Mouse (Mus musculus) liver, embryonic 14.5 days (tissue): ENCODE results near the gene Chaf1b. TPM values are rescaled to one million over a fixed set of nuclear protein-coding genes. Genes with fewer than 3 reads are reported as not detected.

Source experiments
- ATAC-seq: fragments of 200-750 bp; cut with Nextera tagmentation; 2 replicates; pipeline ENCODE4 v1.8.0; 2017; ENCODE audit warnings: moderate number of reproducible peaks, mild to moderate bottlenecking, moderate library complexity; ENCODE audit not compliant: insufficient read depth
- DNase-seq, 3 experiments: peaks; one replicate each; pipeline ENCODE4 v3.0.0-alpha.2; 2012 to 2013; ENCODE audit warnings: low read depth in 3 of 3, low spot score in 3 of 3
- H3K27ac ChIP-seq: fragments of 300-500 bp; sonication (generic); 2 replicates; pipeline ENCODE4 v1.5.1; 2014; ENCODE audit warnings: moderate library complexity, mild to moderate bottlenecking, control low read depth, inconsistent platforms
- H3K27me3 ChIP-seq: fragments of 300-500 bp; sonication (generic); 2 replicates; pipeline ENCODE4 v1.6.1; 2014; ENCODE audit warnings: mild to moderate bottlenecking, low read length, moderate library complexity; ENCODE audit not compliant: control insufficient read depth, insufficient read depth
- H3K36me3 ChIP-seq: fragments of 300-500 bp; sonication (generic); replicated peaks from 2 replicates; pipeline ENCODE4 v1.6.1; 2014; ENCODE audit warnings: low read depth; ENCODE audit not compliant: control insufficient read depth, insufficient read depth
- H3K4me1 ChIP-seq, 2 experiments: fragments of 200-500 bp in 1 of 2; fragments of 300-500 bp in 1 of 2; sonication (generic) in 1 of 2; replicated peaks; 2 replicates each; pipeline ENCODE4 v1.6.1; 2012 to 2014; ENCODE audit warnings: antibody characterized with exemption in 1 of 2, inconsistent platforms in 1 of 2, low read length in 1 of 2; ENCODE audit not compliant: control insufficient read depth in 2 of 2, insufficient read depth in 2 of 2
- H3K4me2 ChIP-seq: fragments of 300-500 bp; sonication (generic); 2 replicates; pipeline ENCODE4 v1.6.1; 2014; ENCODE audit warnings: low read depth, mild to moderate bottlenecking, control low read depth, moderate library complexity
- H3K4me3 ChIP-seq, 2 experiments: fragments of 200-500 bp in 1 of 2; fragments of 300-500 bp in 1 of 2; sonication (generic) in 1 of 2; 2 replicates each; pipeline ENCODE4 v1.5.1; 2012 to 2014; ENCODE audit warnings: low read depth in 2 of 2, low read length in 2 of 2, mild to moderate bottlenecking in 2 of 2, control low read depth in 1 of 2, inconsistent platforms in 1 of 2, moderate library complexity in 1 of 2; ENCODE audit not compliant: insufficient read depth in 1 of 2
- H3K9ac ChIP-seq: fragments of 300-500 bp; sonication (generic); replicated peaks from 2 replicates; pipeline ENCODE4 v1.6.1; 2014; ENCODE audit warnings: mild to moderate bottlenecking, control low read depth, moderate library complexity
- H3K9me3 ChIP-seq: fragments of 300-500 bp; sonication (generic); 2 replicates; pipeline ENCODE4 v1.6.1; 2016; ENCODE audit warnings: low read length, mixed read lengths; ENCODE audit not compliant: control insufficient read depth
- CTCF ChIP-seq: IDR thresholded peaks from 2 replicates; pipeline ENCODE4 v1.5.1; 2016; ENCODE audit warnings: antibody characterized with exemption, low read depth, control low read depth
- EP300 ChIP-seq: IDR thresholded peaks from 2 replicates; pipeline ENCODE4 v1.6.1; 2016; ENCODE audit warnings: antibody characterized with exemption, low read depth
- WGBS: fragments of 180-500 bp; shearing (Covaris S2); extraction: QIAGEN DNeasy Blood & Tissue Kit; methylation state at CpG from one replicate; pipeline ENCODE4 v1.1.7; 2014; ENCODE audit not compliant: insufficient replicate concordance; 5-methylcytosine and 5-hydroxymethylcytosine counted together
- polyA plus RNA-seq, 2 experiments: library from polyadenylated mRNA; depleted of rRNA in 1 of 2; stranded (reverse) in 1 of 2; unstranded in 1 of 2; fragments of >200 nt; fragmentation: Nextera tagmentation in 1 of 2; extraction: Ambion mirVana in 1 of 2; gene quantifications; 2 replicates each; pipeline versions ENCODE4 v1.2.1 to v1.2.3; 2012 to 2014

The Chaf1b gene
- polyA plus RNA-seq, 2 experiments = 24.3 to 55.0 TPM

- DNase-seq (no peak), ATAC-seq (no peak)
- H3K4me1 ChIP-seq = peaks cover 0 to 5% of the 10 kb centered on the region in 2 experiments; a peak in 1 of 4 replicates
- H3K4me2 ChIP-seq = no peak overlapping the region
- WGBS = 56% methylated on average over 3 of the region's 3 CpGs
- no peak for TF ChIP-seq EP300
- TF ChIP-seq CTCF = no peak
- H3K9ac ChIP-seq = no peak overlapping the region
- H3K27me3 ChIP-seq = no peaks in the 10 kb centered on the region
- H3K36me3 ChIP-seq = no peaks in the 10 kb centered on the region
- H3K4me3 ChIP-seq = no peak overlapping the region
- H3K27ac ChIP-seq = no peak overlapping the region
- no peaks in the 10 kb centered on the region for H3K9me3 ChIP-seq
Measured at GRCm38 (mm10) chr16:93912808-93913207, 29.1 kb downstream of the Chaf1b start.

- Histone ChIP-seq H3K4me2 (no peak overlapping the region), H3K4me1 (peaks cover 0 to 7% of the 10 kb centered on the region in 2 experiments; a peak in 2 of 4 replicates), H3K9ac (no peak overlapping the region), H3K27me3 (no peaks in the 10 kb centered on the region), H3K27ac (no peak overlapping the region; the same call in 1 of the 2 replicates), H3K36me3 (no peaks in the 10 kb centered on the region), H3K4me3 (no peak overlapping the region), H3K9me3 (no peaks in the 10 kb centered on the region)
- ATAC-seq = no peak
- peak in 1 of 3 experiments; percentile 31 for DNase-seq
- 57% methylated on average over 10 of the region's 10 CpGs for whole genome bisulfite sequencing
- TF ChIP-seq EP300 = no peak
Measured at GRCm38 (mm10) chr16:93913881-93914576, 30.3 kb downstream of the Chaf1b start.

GRCm38 (mm10) chr16:93915338-93915849, 31.7 kb downstream of the Chaf1b start:
- TF ChIP-seq EP300 = no peak
- peak; percentile 53 for TF ChIP-seq CTCF
- Histone ChIP-seq H3K27me3 (no peaks in the 10 kb centered on the region), H3K36me3 (no peaks in the 10 kb centered on the region), H3K9ac (no peak overlapping the region), H3K27ac (no peak overlapping the region), H3K4me2 (no peak overlapping the region), H3K4me3 (no peak overlapping the region), H3K9me3 (no peaks in the 10 kb centered on the region), H3K4me1 (peaks cover 0 to 7% of the 10 kb centered on the region in 2 experiments; a peak in 2 of 4 replicates)
- WGBS = 28% methylated on average over 9 of the region's 10 CpGs
- ATAC-seq (no peak), DNase-seq (no peak)

- no peaks in the 10 kb centered on the region for H3K27me3 ChIP-seq
- no peak overlapping the region for H3K27ac ChIP-seq
- DNase-seq = peak; percentile 65 to 74 (median 73)
- TF ChIP-seq CTCF (peak; percentile 88), EP300 (no peak)
- H3K4me1 ChIP-seq = peaks cover 0 to 3% of the 10 kb centered on the region in 2 experiments; a peak in 1 of 4 replicates
- no peak overlapping the region for H3K4me2 ChIP-seq
- no peaks in the 10 kb centered on the region for H3K9me3 ChIP-seq
- 39% methylated on average over 18 of the region's 22 CpGs for WGBS
- no peaks in the 10 kb centered on the region for H3K36me3 ChIP-seq
- no peak overlapping the region for H3K4me3 ChIP-seq
- ATAC-seq = peak; percentile 44; the same call in 1 of the 2 replicates
- H3K9ac ChIP-seq = no peak overlapping the region
Measured at GRCm38 (mm10) chr16:93917712-93918678, 34.3 kb downstream of the Chaf1b start.

GRCm38 (mm10) chr16:93918679-93919060, 35.0 kb downstream of the Chaf1b start:
- H3K27ac ChIP-seq = no peak overlapping the region
- ATAC-seq (no peak), DNase-seq (no peak)
- H3K4me2 ChIP-seq = no peak overlapping the region
- no peaks in the 10 kb centered on the region for H3K27me3 ChIP-seq
- H3K4me1 ChIP-seq = peaks cover 0 to 3% of the 10 kb centered on the region in 2 experiments; a peak in 1 of 4 replicates
- TF ChIP-seq EP300 (no peak), CTCF (no peak)
- 54% methylated on average over 8 of the region's 8 CpGs for WGBS
- no peaks in the 10 kb centered on the region for H3K9me3 ChIP-seq
- H3K36me3 ChIP-seq = no peaks in the 10 kb centered on the region
- no peak overlapping the region for H3K9ac ChIP-seq
- H3K4me3 ChIP-seq = no peak overlapping the region
